Mouse (Mus musculus) activated CD4-positive, CD25-positive, alpha-beta regulatory T cell, adult 9 weeks (primary cell): ENCODE measurements around the gene Olfr294. TPM values are rescaled to one million over a fixed set of nuclear protein-coding genes. Genes with fewer than 3 reads are reported as not detected.

Experiments used
- polyA plus RNA-seq: library from polyadenylated mRNA; unstranded; fragments of 100-300 nt; shearing (Covaris generic); gene quantifications from one replicate; pipeline ENCODE4 v1.2.1, GENCODE M21; 2017

Gene Olfr294
- polyA plus RNA-seq, result not detected

GRCm38 (mm10) chr7:86616543-86616942, at the start of gene Olfr294:
Gene Olfr294 (minus strand): TSS chr7:86616643.

GRCm38 (mm10) chr7:86648761-86649160, 32.3 kb upstream of the Olfr294 start, which contains the start of gene Olfr293:
Gene Olfr293 (plus strand): TSS chr7:86649061.

GRCm38 (mm10) chr7:86583562-86583961, 32.9 kb downstream of the Olfr294 start, which contains the start of gene Olfr295:
Gene Olfr295 (plus strand): TSS chr7:86583862.

Other genes with a start within 250 kb of the Olfr294 start
- gene Olfr305, start 249.7 kb downstream of the Olfr294 start, polyA plus RNA-seq, result not detected
- not detected for gene Olfr304, start 230.0 kb downstream of the Olfr294 start, polyA plus RNA-seq
- gene Olfr303, start 218.9 kb downstream of the Olfr294 start, polyA plus RNA-seq, result not detected
- not detected for gene Olfr301, start 212.8 kb downstream of the Olfr294 start, polyA plus RNA-seq
- not detected for gene Olfr299, start 156.7 kb downstream of the Olfr294 start, polyA plus RNA-seq
- not detected for gene Olfr298, start 124.2 kb downstream of the Olfr294 start, polyA plus RNA-seq
- not detected for gene Olfr297, start 96.7 kb downstream of the Olfr294 start, polyA plus RNA-seq
- gene Olfr295, start 32.8 kb downstream of the Olfr294 start, polyA plus RNA-seq, result not detected
- not detected for gene Olfr293, start 32.4 kb upstream of the Olfr294 start, polyA plus RNA-seq
- gene Olfr292, start 71.7 kb upstream of the Olfr294 start, polyA plus RNA-seq, result not detected
- gene Folh1, start 159.3 kb upstream of the Olfr294 start, polyA plus RNA-seq, result not detected
- gene Vmn2r77, start 178.4 kb upstream of the Olfr294 start, polyA plus RNA-seq, result not detected